Mouse (Mus musculus) thymus, adult 2 months (tissue): ENCODE data around the gene Mpo. TPM values are rescaled to one million over a fixed set of nuclear protein-coding genes. Genes with fewer than 3 reads are reported as not detected.

Source experiments
- DNase-seq: peaks from one replicate; pipeline ENCODE4 v3.0.0; 2021
- H3K27ac ChIP-seq: fragments of 200-500 bp; 2 replicates; pipeline ENCODE4 v1.5.1; 2012; ENCODE audit warnings: low read length, control low read depth; ENCODE audit not compliant: control insufficient read depth, insufficient read depth
- H3K27me3 ChIP-seq: fragments of 200-500 bp; 2 replicates; pipeline ENCODE4 v1.6.1; 2012; ENCODE audit warnings: mild to moderate bottlenecking, low read length, moderate library complexity, mixed read lengths; ENCODE audit not compliant: control insufficient read depth, insufficient read depth
- H3K36me3 ChIP-seq: fragments of 200-500 bp; 2 replicates; pipeline ENCODE4 v1.6.1; 2012; ENCODE audit warnings: mild to moderate bottlenecking, low read length, moderate library complexity; ENCODE audit not compliant: control insufficient read depth, insufficient read depth
- H3K4me1 ChIP-seq: fragments of 200-500 bp; replicated peaks from 2 replicates; pipeline ENCODE4 v1.6.1; 2012; ENCODE audit warnings: low read length; ENCODE audit not compliant: control insufficient read depth, insufficient read depth
- H3K4me3 ChIP-seq: fragments of 200-500 bp; 2 replicates; pipeline ENCODE4 v1.5.1; 2012; ENCODE audit warnings: mild to moderate bottlenecking, low read length, control low read depth, moderate library complexity; ENCODE audit not compliant: control insufficient read depth, insufficient read depth
- CTCF ChIP-seq: fragments of 200-500 bp; IDR thresholded peaks from 2 replicates; pipeline ENCODE4 v1.5.1; 2012; ENCODE audit warnings: mild to moderate bottlenecking, control low read depth, low read length, moderate library complexity, borderline replicate concordance; ENCODE audit not compliant: control insufficient read depth, poor library complexity, insufficient read depth; ENCODE audit errors: extremely low read depth
- POLR2A ChIP-seq: fragments of 200-500 bp; IDR thresholded peaks from 2 replicates; pipeline ENCODE4 v1.6.1; 2012; ENCODE audit warnings: mild to moderate bottlenecking, low read length, control low read depth, moderate library complexity; ENCODE audit not compliant: control insufficient read depth, poor library complexity, insufficient read depth; ENCODE audit errors: extremely low read depth
- WGBS: fragments of 180-500 bp; shearing (Covaris S2); methylation state at CpG from one replicate; pipeline ENCODE4 v1.1.7; 2018; 5-methylcytosine and 5-hydroxymethylcytosine counted together
- polyA plus RNA-seq: library from polyadenylated mRNA; depleted of rRNA; stranded (reverse); fragments of >200 nt; gene quantifications from 2 replicates; pipeline ENCODE4 v1.2.3, GENCODE M21; 2012

Mpo gene
- polyA plus RNA-seq, 1 experiment, result 4.6 TPM

- TF ChIP-seq CTCF (no peak), POLR2A (no peak)
- peaks cover 26% of the 10 kb centered on the region for H3K36me3 ChIP-seq
- peak overlapping the region; percentile 99 for H3K4me3 ChIP-seq
- H3K27me3 ChIP-seq, result no peaks in the 10 kb centered on the region; the same call in 1 of the 2 replicates
- peaks cover 41% of the 10 kb centered on the region for H3K4me1 ChIP-seq
- peak; percentile 65 for DNase-seq
- 4% methylated on average over 25 of the region's 25 CpGs for WGBS
- H3K27ac ChIP-seq, result peak overlapping the region; percentile 99
Observed at GRCm38 (mm10) chr11:87757001-87757954, 36.1 kb upstream of the Mpo start.

- Histone ChIP-seq H3K4me1 (peaks cover 36% of the 10 kb centered on the region), H3K36me3 (peaks cover 26% of the 10 kb centered on the region), H3K4me3 (peak overlapping the region; percentile 49), H3K27me3 (peaks cover 1% of the 10 kb centered on the region), H3K27ac (peak overlapping the region; percentile 76)
- 29% methylated on average over 7 of the region's 7 CpGs for WGBS
- TF ChIP-seq POLR2A, result no peak
- no peak for TF ChIP-seq CTCF
- peak; percentile 43 for DNase-seq
Observed at GRCm38 (mm10) chr11:87758161-87758911, 35.0 kb upstream of the Mpo start.

- H3K4me3 ChIP-seq, result no peak overlapping the region
- peaks cover 36% of the 10 kb centered on the region for H3K4me1 ChIP-seq
- peaks cover 26% of the 10 kb centered on the region for H3K36me3 ChIP-seq
- DNase-seq, result peak; percentile 21
- 15% methylated on average over 4 of the region's 4 CpGs for WGBS
- peaks cover 9% of the 10 kb centered on the region for H3K27me3 ChIP-seq
- H3K27ac ChIP-seq, result peak overlapping the region; percentile 40; the same call in 1 of the 2 replicates
- no peak for TF ChIP-seq CTCF
- TF ChIP-seq POLR2A, result no peak
Observed at GRCm38 (mm10) chr11:87758957-87759608, 34.3 kb upstream of the Mpo start.

GRCm38 (mm10) chr11:87759609-87760005 is 33.8 kb upstream of the Mpo start:
- peak overlapping the region; percentile 52; the same call in 1 of the 2 replicates for H3K27ac ChIP-seq
- no peak overlapping the region for H3K4me3 ChIP-seq
- H3K4me1 ChIP-seq, result peaks cover 37% of the 10 kb centered on the region
- peak; percentile 87 for DNase-seq
- peaks cover 14% of the 10 kb centered on the region for H3K27me3 ChIP-seq
- WGBS, result under 1% methylated on average over 3 of the region's 3 CpGs
- H3K36me3 ChIP-seq, result peaks cover 26% of the 10 kb centered on the region
- TF ChIP-seq POLR2A (no peak), CTCF (peak; percentile 47; the same call in 1 of the 2 replicates)

GRCm38 (mm10) chr11:87760301-87761081 is 32.9 kb upstream of the Mpo start, which contains the start of gene Tspoap1:
TSS of gene Tspoap1 (plus strand) at chr11:87760541.
- Histone ChIP-seq H3K4me3 (0 out of 2 replicates have a peak within 1 kb of the TSS, but pooled peaks have one; percentile 7), H3K36me3 (peaks cover 26% of the 10 kb centered on the region), H3K27me3 (peaks cover 15% of the 10 kb centered on the region), H3K27ac (peak within 1 kb of the TSS; percentile 52; the same call in 1 of the 2 replicates), H3K4me1 (peaks cover 38% of the 10 kb centered on the region)
- TF ChIP-seq POLR2A, result no peak; the same call in 1 of the 2 replicates
- no peak for TF ChIP-seq CTCF
- peak; percentile 35 for DNase-seq
- WGBS, result 8% methylated on average over 23 of the region's 23 CpGs
